Mouse (Mus musculus) kidney, postnatal 0 days (tissue): ENCODE data around the gene Klk11. TPM values are rescaled to one million over a fixed set of nuclear protein-coding genes. Genes with fewer than 3 reads are reported as not detected.

Source experiments
- ATAC-seq: fragments of 200-750 bp; cut with Nextera tagmentation; replicated peaks from 2 replicates; pipeline ENCODE4 v1.8.0; 2017; ENCODE audit warnings: low read depth, moderate number of reproducible peaks, moderate TSS enrichment, moderate library complexity; ENCODE audit not compliant: low FRiP score
- DNase-seq: peaks from one replicate; pipeline ENCODE4 v3.0.0-alpha.2; 2016; ENCODE audit warnings: low spot score
- H3K27ac ChIP-seq: fragments of 300-500 bp; sonication (generic); 2 replicates; pipeline ENCODE4 v1.5.1; 2014; ENCODE audit warnings: mild to moderate bottlenecking
- H3K27me3 ChIP-seq: fragments of 300-500 bp; sonication (generic); 2 replicates; pipeline ENCODE4 v1.6.1; 2014; ENCODE audit warnings: low read length, mixed read lengths; ENCODE audit not compliant: insufficient read depth
- H3K36me3 ChIP-seq: fragments of 300-500 bp; sonication (generic); 2 replicates; pipeline ENCODE4 v1.6.1; 2014; ENCODE audit warnings: low read length, mixed read lengths; ENCODE audit not compliant: insufficient read depth
- H3K4me1 ChIP-seq: fragments of 300-500 bp; sonication (generic); replicated peaks from 2 replicates; pipeline ENCODE4 v1.6.1; 2014; ENCODE audit warnings: antibody characterized with exemption, low read length, mixed read lengths; ENCODE audit not compliant: insufficient read depth
- H3K4me2 ChIP-seq: fragments of 300-500 bp; sonication (generic); 2 replicates; pipeline ENCODE4 v1.6.1; 2014; ENCODE audit warnings: mild to moderate bottlenecking, low read length, moderate library complexity, mixed read lengths
- H3K4me3 ChIP-seq: fragments of 300-500 bp; sonication (generic); replicated peaks from 2 replicates; pipeline ENCODE4 v1.5.1; 2014; ENCODE audit warnings: low read depth, low read length
- H3K9ac ChIP-seq: fragments of 300-500 bp; sonication (generic); 2 replicates; pipeline ENCODE4 v1.6.1; 2014; ENCODE audit warnings: low read depth, low read length
- H3K9me3 ChIP-seq: fragments of 300-500 bp; sonication (generic); replicated peaks from 2 replicates; pipeline ENCODE4 v1.6.1; 2016; ENCODE audit warnings: low read length, inconsistent platforms, mixed read lengths
- CTCF ChIP-seq: IDR thresholded peaks from 2 replicates; pipeline ENCODE4 v1.5.1; 2016; ENCODE audit warnings: antibody characterized with exemption, low read depth, mild to moderate bottlenecking, moderate library complexity
- WGBS: fragments of 180-500 bp; shearing (Covaris S2); extraction: QIAGEN DNeasy Blood & Tissue Kit; methylation state at CpG from one replicate; pipeline ENCODE4 v1.1.7; 2014; 5-methylcytosine and 5-hydroxymethylcytosine counted together
- polyA plus RNA-seq: library from polyadenylated mRNA; unstranded; fragments of >200 nt; fragmentation: Nextera tagmentation; extraction: Ambion mirVana; gene quantifications from 2 replicates; pipeline ENCODE4 v1.2.1, GENCODE M21; 2015

Klk11 gene
- polyA plus RNA-seq, 1 experiment from 2014 or later: not detected

GRCm38 (mm10) chr7:43827706-43828105, 53.3 kb downstream of the Klk11 start:
- Histone ChIP-seq H3K27ac (no peak overlapping the region), H3K9me3 (no peaks in the 10 kb centered on the region), H3K4me3 (no peak overlapping the region), H3K4me2 (no peak overlapping the region), H3K4me1 (no peaks in the 10 kb centered on the region), H3K27me3 (no peaks in the 10 kb centered on the region), H3K9ac (no peak overlapping the region), H3K36me3 (no peaks in the 10 kb centered on the region)
- ATAC-seq (no peak), DNase-seq (no peak)
- no peak for TF ChIP-seq CTCF
- 87% methylated on average over 4 of the region's 4 CpGs for WGBS

Other genes with a start within 250 kb of the Klk11 start
- gene Cd33, start 230.2 kb upstream of the Klk11 start, polyA plus RNA-seq: 0.75 and 1.2 TPM in 2 replicates
- 1.8 and 2.1 TPM in 2 replicates for gene Zfp658, start 212.3 kb upstream of the Klk11 start, polyA plus RNA-seq
- gene Zfp719, start 195.0 kb upstream of the Klk11 start, polyA plus RNA-seq: 7.8 and 9.3 TPM in 2 replicates
- gene Zfp819, start 167.4 kb upstream of the Klk11 start, polyA plus RNA-seq: 0.08 TPM in 1 of 2 replicates, not detected in the other
- not detected in 2 replicates for gene Ceacam18, start 139.9 kb upstream of the Klk11 start, polyA plus RNA-seq
- gene Siglece, start 114.4 kb upstream of the Klk11 start, polyA plus RNA-seq: 0.59 and 0.68 TPM in 2 replicates
- gene Ctu1, start 102.6 kb upstream of the Klk11 start, polyA plus RNA-seq: 12.5 and 13.5 TPM in 2 replicates
- not detected in 2 replicates for gene Klk14, start 84.2 kb upstream of the Klk11 start, polyA plus RNA-seq
- 0.14 and 0.17 TPM in 2 replicates for gene Klk13, start 62.0 kb upstream of the Klk11 start, polyA plus RNA-seq
- not detected in 2 replicates for gene Klk12, start 5.7 kb upstream of the Klk11 start, polyA plus RNA-seq
- 0.46 and 0.51 TPM in 2 replicates for gene Klk10, start 6.4 kb downstream of the Klk11 start, polyA plus RNA-seq
- gene Klk9, start 17.3 kb downstream of the Klk11 start, polyA plus RNA-seq: 0.08 and 0.18 TPM in 2 replicates
- gene Klk8, start 23.0 kb downstream of the Klk11 start, polyA plus RNA-seq: 23.1 and 26.8 TPM in 2 replicates
- gene Klk7, start 36.7 kb downstream of the Klk11 start, polyA plus RNA-seq: 0.14 TPM in 1 of 2 replicates, not detected in the other
- not detected in 2 replicates for gene Klk6, start 49.9 kb downstream of the Klk11 start, polyA plus RNA-seq
- not detected in 2 replicates for gene Klk5, start 67.4 kb downstream of the Klk11 start, polyA plus RNA-seq
- gene Klk4, start 106.6 kb downstream of the Klk11 start, polyA plus RNA-seq: not detected in 2 replicates
- not detected in 2 replicates for gene Klk15, start 159.1 kb downstream of the Klk11 start, polyA plus RNA-seq
- gene Klk1b8, start 176.1 kb downstream of the Klk11 start, polyA plus RNA-seq: 0.18 and 0.75 TPM in 2 replicates
- not detected in 2 replicates for gene Klk1b1, start 192.1 kb downstream of the Klk11 start, polyA plus RNA-seq
- gene Klk1b9, start 201.5 kb downstream of the Klk11 start, polyA plus RNA-seq: 0.39 and 0.47 TPM in 2 replicates
- gene Klk1b11, start 221.3 kb downstream of the Klk11 start, polyA plus RNA-seq: 0.22 TPM in 2 replicates
- gene Klk1b26, start 237.6 kb downstream of the Klk11 start, polyA plus RNA-seq: not detected in 2 replicates